Mouse (Mus musculus) heart, adult 2 months (tissue): ENCODE data around the gene Mex3a.

Experiments
- CTCF ChIP-seq: fragments of 200-600 bp; IDR thresholded peaks from 2 replicates; pipeline ENCODE4 v1.8.1; 2022; ENCODE audit warnings: antibody characterized with exemption, mild to moderate bottlenecking, moderate library complexity
- EP300 ChIP-seq: fragments of 200-500 bp; IDR thresholded peaks from 2 replicates; pipeline ENCODE4 v1.6.1; 2011; ENCODE audit warnings: low read depth, low read length, control low read depth; ENCODE audit not compliant: insufficient read depth
- POLR2A ChIP-seq: fragments of 200-500 bp; IDR thresholded peaks from 2 replicates; pipeline ENCODE4 v1.6.1; 2011; ENCODE audit warnings: mild to moderate bottlenecking, low read depth, low read length, control low read depth; ENCODE audit not compliant: insufficient read depth

DNA sequence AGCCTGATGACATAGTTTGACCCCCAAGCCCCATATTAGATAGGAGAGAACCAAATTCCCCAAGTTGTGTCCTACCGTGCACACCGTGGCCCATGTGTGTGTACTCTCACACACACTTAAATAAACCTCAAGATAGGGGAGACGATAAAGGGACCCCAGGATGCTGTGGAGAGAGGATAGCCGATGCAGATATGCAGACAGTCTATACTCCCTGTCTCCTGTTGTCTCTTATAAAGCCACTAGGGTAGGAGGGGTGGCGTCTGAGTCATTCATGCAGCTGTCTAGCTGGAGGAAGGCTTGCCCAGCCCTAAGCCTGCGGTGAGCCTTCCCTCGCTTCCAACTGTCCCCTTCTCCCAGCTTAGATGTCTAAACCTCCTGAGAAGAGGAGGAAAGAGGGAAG, 32.1 kb upstream of the Mex3a start:
- TF ChIP-seq POLR2A: no peak
- no peak for TF ChIP-seq EP300
- TF ChIP-seq CTCF: no peak
